Mouse (Mus musculus): Measurements from ENCODE around the gene Pdlim3. TPM values are rescaled to one million over a fixed set of nuclear protein-coding genes. Genes with fewer than 3 reads are reported as not detected.

The Pdlim3 gene
- polyA plus RNA-seq, 1 experiment from 2014 or later: 23.7 TPM

- Histone ChIP-seq H3K4me3 (replicated peaks; ENCODE audit: low read depth, low read length) (no peak overlapping the region), H3K27ac (no peak overlapping the region), H3K4me2 (ENCODE audit: low read length) (no peak overlapping the region), H3K9ac (ENCODE audit: low read depth, low read length) (no peak overlapping the region), H3K36me3 (ENCODE audit: insufficient read depth, low read length) (no peaks in the 10 kb centered on the region), H3K27me3 (ENCODE audit: insufficient read depth, low read length) (no peaks in the 10 kb centered on the region), H3K4me1 (replicated peaks; ENCODE audit: insufficient read depth, low read length) (no peaks in the 10 kb centered on the region), H3K9me3 (replicated peaks; ENCODE audit: low read length) (no peaks in the 10 kb centered on the region)
- DNase-seq (ENCODE audit: low spot score): no peak
- no peak for ATAC-seq (replicated peaks; ENCODE audit: low FRiP score, low read depth)
- no peak for TF ChIP-seq CTCF (IDR thresholded peaks at IDR 0.05; ENCODE audit: low read depth)
- WGBS: 86% methylated on average over 3 of the region's 3 CpGs
These were observed 4.8 kb upstream of the Pdlim3 start for GRCm38 (mm10) chr8:45880457-45880856.

GRCm38 (mm10) chr8:45881726-45882125 lies 3.5 kb upstream of the Pdlim3 start:
- ATAC-seq (replicated peaks; ENCODE audit: low FRiP score, low read depth): no peak
- no peak for DNase-seq (ENCODE audit: low spot score)
- H3K27me3 ChIP-seq (ENCODE audit: insufficient read depth, low read length): no peaks in the 10 kb centered on the region

GRCm38 (mm10) chr8:45883793-45884192 lies 1.5 kb upstream of the Pdlim3 start:
- Histone ChIP-seq H3K4me3 (replicated peaks; ENCODE audit: low read depth, low read length) (no peak overlapping the region), H3K36me3 (ENCODE audit: insufficient read depth, low read length) (no peaks in the 10 kb centered on the region), H3K9me3 (replicated peaks; ENCODE audit: low read length) (no peaks in the 10 kb centered on the region), H3K27ac (no peak overlapping the region), H3K9ac (ENCODE audit: low read depth, low read length) (no peak overlapping the region), H3K4me2 (ENCODE audit: low read length) (no peak overlapping the region), H3K4me1 (replicated peaks; ENCODE audit: insufficient read depth, low read length) (no peaks in the 10 kb centered on the region), H3K27me3 (ENCODE audit: insufficient read depth, low read length) (no peaks in the 10 kb centered on the region)
- no peak for ATAC-seq (replicated peaks; ENCODE audit: low FRiP score, low read depth)
- no peak for DNase-seq (ENCODE audit: low spot score)
- no peak for TF ChIP-seq CTCF (IDR thresholded peaks at IDR 0.05; ENCODE audit: low read depth)
- WGBS: 49% methylated on average over 4 of the region's 4 CpGs

More at GRCm38 (mm10) chr8:45881726-45882125, 3.5 kb upstream of the Pdlim3 start:
- no peaks in the 10 kb centered on the region for H3K36me3 ChIP-seq (ENCODE audit: insufficient read depth, low read length)
- no peak overlapping the region for H3K27ac ChIP-seq
- WGBS: 89% methylated on average over 8 of the region's 8 CpGs
- no peak overlapping the region for H3K4me2 ChIP-seq (ENCODE audit: low read length)
- H3K9me3 ChIP-seq (replicated peaks; ENCODE audit: low read length): no peaks in the 10 kb centered on the region
- no peak for TF ChIP-seq CTCF (IDR thresholded peaks at IDR 0.05; ENCODE audit: low read depth)
- no peak overlapping the region for H3K9ac ChIP-seq (ENCODE audit: low read depth, low read length)
- H3K4me3 ChIP-seq (replicated peaks; ENCODE audit: low read depth, low read length): no peak overlapping the region
- no peaks in the 10 kb centered on the region for H3K4me1 ChIP-seq (replicated peaks; ENCODE audit: insufficient read depth, low read length)

GRCm38 (mm10) chr8:45884552-45884951 lies 709 bp upstream of the Pdlim3 start:
- peak overlapping the region; percentile 42 for H3K4me3 ChIP-seq (replicated peaks; ENCODE audit: low read depth, low read length)
- no peaks in the 10 kb centered on the region for H3K9me3 ChIP-seq (replicated peaks; ENCODE audit: low read length)
- peak; percentile 42 for TF ChIP-seq CTCF (IDR thresholded peaks at IDR 0.05; ENCODE audit: low read depth)
- ATAC-seq (replicated peaks; ENCODE audit: low FRiP score, low read depth) (no peak), DNase-seq (ENCODE audit: low spot score) (peak; percentile 57)
- no peak overlapping the region for H3K9ac ChIP-seq (ENCODE audit: low read depth, low read length)
- no peaks in the 10 kb centered on the region for H3K4me1 ChIP-seq (replicated peaks; ENCODE audit: insufficient read depth, low read length)
- WGBS: 5% methylated on average over 13 of the region's 13 CpGs
- no peaks in the 10 kb centered on the region for H3K36me3 ChIP-seq (ENCODE audit: insufficient read depth, low read length)
- peak overlapping the region; percentile 86 for H3K4me2 ChIP-seq (ENCODE audit: low read length)
- no peak overlapping the region for H3K27ac ChIP-seq
- H3K27me3 ChIP-seq (ENCODE audit: insufficient read depth, low read length): no peaks in the 10 kb centered on the region

- Histone ChIP-seq H3K9ac (ENCODE audit: low read depth, low read length) (peak overlapping the region; percentile 27; the same call in 1 of the 2 replicates), H3K9me3 (replicated peaks; ENCODE audit: low read length) (no peaks in the 10 kb centered on the region), H3K36me3 (ENCODE audit: insufficient read depth, low read length) (no peaks in the 10 kb centered on the region), H3K4me1 (replicated peaks; ENCODE audit: insufficient read depth, low read length) (no peaks in the 10 kb centered on the region), H3K27ac (peak overlapping the region; percentile 47; the same call in 1 of the 2 replicates), H3K4me2 (ENCODE audit: low read length) (peak overlapping the region; percentile 86), H3K4me3 (replicated peaks; ENCODE audit: low read depth, low read length) (peak overlapping the region; percentile 42), H3K27me3 (ENCODE audit: insufficient read depth, low read length) (no peaks in the 10 kb centered on the region)
- ATAC-seq (replicated peaks; ENCODE audit: low FRiP score, low read depth): peak; percentile 59; the same call in 1 of the 2 replicates
- peak; percentile 52 for DNase-seq (ENCODE audit: low spot score)
- WGBS: 40% methylated on average over 2 of the region's 2 CpGs
- peak; percentile 50 for TF ChIP-seq CTCF (IDR thresholded peaks at IDR 0.05; ENCODE audit: low read depth)
These were observed 514 bp downstream of the Pdlim3 start for GRCm38 (mm10) chr8:45885775-45886174.

GRCm38 (mm10) chr8:45889737-45890136 lies 4.5 kb downstream of the Pdlim3 start:
- WGBS: 95% methylated on average over 7 of the region's 7 CpGs
- TF ChIP-seq CTCF (IDR thresholded peaks at IDR 0.05; ENCODE audit: low read depth): no peak
- no peak for ATAC-seq (replicated peaks; ENCODE audit: low FRiP score, low read depth)

GRCm38 (mm10) chr8:45896590-45896989 lies 11.3 kb downstream of the Pdlim3 start:
- WGBS: 90% methylated on average over 3 of the region's 3 CpGs

More at GRCm38 (mm10) chr8:45889737-45890136, 4.5 kb downstream of the Pdlim3 start:
- DNase-seq (ENCODE audit: low spot score): no peak
- no peak overlapping the region for H3K27ac ChIP-seq
- H3K9me3 ChIP-seq (replicated peaks; ENCODE audit: low read length): no peaks in the 10 kb centered on the region
- no peak overlapping the region for H3K4me3 ChIP-seq (replicated peaks; ENCODE audit: low read depth, low read length)
- H3K4me2 ChIP-seq (ENCODE audit: low read length): no peak overlapping the region
- H3K4me1 ChIP-seq (replicated peaks; ENCODE audit: insufficient read depth, low read length): no peaks in the 10 kb centered on the region
- no peak overlapping the region for H3K9ac ChIP-seq (ENCODE audit: low read depth, low read length)
- no peaks in the 10 kb centered on the region for H3K36me3 ChIP-seq (ENCODE audit: insufficient read depth, low read length)
- H3K27me3 ChIP-seq (ENCODE audit: insufficient read depth, low read length): no peaks in the 10 kb centered on the region

More at GRCm38 (mm10) chr8:45896590-45896989, 11.3 kb downstream of the Pdlim3 start:
- Histone ChIP-seq H3K9ac (ENCODE audit: low read depth, low read length) (no peak overlapping the region), H3K9me3 (replicated peaks; ENCODE audit: low read length) (no peaks in the 10 kb centered on the region), H3K4me2 (ENCODE audit: low read length) (no peak overlapping the region), H3K27ac (no peak overlapping the region), H3K4me3 (replicated peaks; ENCODE audit: low read depth, low read length) (no peak overlapping the region), H3K27me3 (ENCODE audit: insufficient read depth, low read length) (no peaks in the 10 kb centered on the region), H3K4me1 (replicated peaks; ENCODE audit: insufficient read depth, low read length) (no peaks in the 10 kb centered on the region), H3K36me3 (ENCODE audit: insufficient read depth, low read length) (no peaks in the 10 kb centered on the region)
- no peak for DNase-seq (ENCODE audit: low spot score)
- no peak for TF ChIP-seq CTCF (IDR thresholded peaks at IDR 0.05; ENCODE audit: low read depth)
- no peak for ATAC-seq (replicated peaks; ENCODE audit: low FRiP score, low read depth)
